Mouse (Mus musculus) frontal cortex, postnatal 25 days (tissue): ENCODE measurements around the gene Lef1.

Source experiments
- DNase-seq, 2 experiments: peaks; one replicate each; pipeline ENCODE4 v3.0.0; 2022; ENCODE audit warnings: low spot score in 2 of 2

Gene Lef1

DNA sequence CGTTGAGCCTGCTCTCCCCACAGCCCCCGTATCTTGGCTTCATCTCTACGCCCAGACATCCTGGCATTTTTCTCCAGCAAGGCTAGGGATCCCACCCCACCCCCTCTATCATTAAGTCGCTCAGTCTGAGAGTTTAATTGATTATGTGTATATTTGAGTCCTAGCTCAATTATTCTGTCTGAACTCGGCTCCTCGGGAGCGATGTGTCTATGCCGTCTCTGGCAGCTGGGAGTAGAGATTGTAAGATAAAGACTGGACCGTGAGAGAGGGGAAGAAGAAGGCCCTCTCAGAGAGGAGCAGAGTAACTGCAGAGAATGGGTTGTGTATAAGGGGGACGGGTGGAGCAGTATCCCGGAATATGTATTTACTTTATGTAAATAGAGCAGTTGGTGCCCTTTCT is 80.0 kb downstream of the Lef1 start:
- no peak for DNase-seq

DNA sequence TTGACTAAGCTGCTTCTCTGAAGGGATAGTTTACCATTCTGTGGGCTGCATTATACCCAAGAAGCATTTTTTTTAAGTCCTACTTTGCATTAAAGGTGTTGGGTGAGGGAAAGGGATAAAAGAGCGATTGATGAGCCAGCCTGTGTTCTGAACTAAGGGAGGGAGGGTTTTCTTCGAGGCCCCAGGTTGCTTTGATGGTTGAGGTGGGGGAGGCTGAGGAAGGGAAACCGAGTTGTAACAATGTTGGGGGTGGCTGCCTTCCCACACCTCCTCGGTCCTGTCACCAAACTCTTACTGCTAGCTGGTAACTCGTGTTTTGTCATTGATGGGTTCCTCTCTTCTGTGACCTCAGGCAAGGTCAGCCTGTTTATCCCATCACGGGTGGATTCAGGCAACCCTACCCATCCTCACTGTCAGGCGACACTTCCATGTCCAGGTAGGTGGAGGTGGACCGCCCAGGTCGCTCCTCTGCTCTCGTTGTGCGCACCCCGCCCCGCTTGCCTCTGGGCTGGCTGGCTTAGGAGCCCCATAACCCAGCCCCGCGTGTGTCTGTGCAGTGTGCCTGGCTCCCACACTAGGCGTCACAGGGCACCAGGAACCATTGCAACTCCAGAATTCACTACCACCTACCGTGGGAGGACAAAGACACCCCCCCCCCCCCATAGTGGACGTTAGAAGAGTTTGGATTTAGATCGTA is 80.5 kb downstream of the Lef1 start:
- no peak for DNase-seq

- no peak for DNase-seq
Observed at GRCm38 (mm10) chr3:131191454-131191853, 81.2 kb downstream of the Lef1 start.

GRCm38 (mm10) chr3:131196050-131196449 is 85.8 kb downstream of the Lef1 start:
- DNase-seq, result no peak

GRCm38 (mm10) chr3:131196507-131197019 is 86.3 kb downstream of the Lef1 start:
- DNase-seq, result no peak

DNA sequence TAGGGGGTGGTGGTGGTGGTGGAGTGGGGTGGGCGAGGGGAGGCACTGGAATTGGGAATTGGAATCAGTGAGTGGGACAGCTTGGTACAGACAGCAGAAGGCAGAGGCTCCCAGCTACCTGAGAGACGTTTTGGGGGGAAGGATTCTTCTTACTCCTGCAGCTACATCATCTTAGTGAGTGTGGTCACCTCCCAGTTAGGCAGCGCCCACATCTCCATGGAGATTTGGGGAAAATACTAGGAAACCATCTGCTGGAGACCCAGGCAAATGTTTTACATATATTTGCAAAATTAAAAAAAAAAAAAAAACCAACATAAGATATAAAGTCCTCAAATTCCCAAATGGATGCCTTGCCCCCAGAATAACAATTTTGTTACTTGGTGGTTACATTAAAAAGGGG is 88.7 kb downstream of the Lef1 start:
- DNase-seq, result no peak

- no peak for DNase-seq
Observed at GRCm38 (mm10) chr3:131199590-131200288, 89.5 kb downstream of the Lef1 start.

DNA sequence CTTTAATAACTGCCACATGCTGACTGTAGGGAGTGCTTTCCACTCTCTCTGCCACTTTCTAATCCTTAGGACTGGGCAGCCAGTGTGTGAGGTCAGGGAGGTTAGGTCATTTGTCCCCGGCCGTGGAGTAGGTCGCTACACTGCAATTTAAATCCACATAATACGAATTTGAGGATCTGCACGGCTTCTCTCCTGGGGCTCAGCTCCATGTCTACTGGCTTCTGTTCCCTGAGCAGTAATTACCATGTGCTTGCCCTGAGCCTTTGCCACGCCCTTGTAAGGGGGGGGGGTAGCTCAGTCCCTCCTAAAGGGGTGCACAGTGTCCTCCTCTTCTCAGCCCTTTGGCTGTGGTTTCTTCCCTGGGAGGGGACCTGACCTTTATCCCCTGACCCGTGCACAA is 92.0 kb downstream of the Lef1 start:
- no peak for DNase-seq

DNA sequence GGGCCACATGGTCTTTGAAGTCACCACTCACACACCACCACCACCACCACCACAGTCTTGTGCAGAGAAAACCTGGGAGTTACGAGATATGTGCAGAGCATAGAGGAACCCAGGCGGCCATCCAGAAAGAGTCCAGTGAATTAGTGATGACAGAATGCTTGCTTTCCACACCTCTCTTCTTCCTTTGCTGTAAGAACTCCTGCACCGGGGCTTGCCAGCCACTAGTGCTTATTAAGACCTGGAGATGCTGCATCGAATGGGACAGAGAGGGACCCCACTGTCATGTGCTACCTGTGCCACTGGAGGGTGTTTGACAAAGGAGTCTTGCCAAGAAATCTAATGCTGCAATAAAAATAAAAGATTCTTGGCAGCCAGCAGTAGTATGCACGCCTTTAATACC is 97.6 kb downstream of the Lef1 start:
- no peak for DNase-seq

GRCm38 (mm10) chr3:131208265-131208891 is 98.1 kb downstream of the Lef1 start:
- DNase-seq, result no peak

DNA sequence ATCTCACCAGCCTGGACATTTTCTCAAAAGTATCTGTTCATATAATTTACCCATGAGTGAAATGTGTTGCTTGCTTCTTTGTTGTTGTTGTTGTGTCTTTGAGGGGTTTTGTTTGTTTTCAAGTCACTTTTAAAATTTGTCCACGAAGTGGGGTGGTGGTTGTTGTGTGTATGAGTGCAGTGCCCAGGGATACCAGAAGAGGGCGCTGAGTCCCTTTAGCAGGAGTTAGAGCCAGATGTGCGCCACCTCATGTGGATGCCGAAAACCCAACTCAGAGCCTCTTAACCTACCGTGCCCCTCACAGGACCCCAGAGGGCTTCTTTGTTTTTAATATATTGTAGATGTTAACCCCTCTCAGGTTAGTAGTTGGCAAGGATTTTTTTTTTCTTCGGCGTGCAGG is 101.9 kb downstream of the Lef1 start:
- DNase-seq, result no peak

DNA sequence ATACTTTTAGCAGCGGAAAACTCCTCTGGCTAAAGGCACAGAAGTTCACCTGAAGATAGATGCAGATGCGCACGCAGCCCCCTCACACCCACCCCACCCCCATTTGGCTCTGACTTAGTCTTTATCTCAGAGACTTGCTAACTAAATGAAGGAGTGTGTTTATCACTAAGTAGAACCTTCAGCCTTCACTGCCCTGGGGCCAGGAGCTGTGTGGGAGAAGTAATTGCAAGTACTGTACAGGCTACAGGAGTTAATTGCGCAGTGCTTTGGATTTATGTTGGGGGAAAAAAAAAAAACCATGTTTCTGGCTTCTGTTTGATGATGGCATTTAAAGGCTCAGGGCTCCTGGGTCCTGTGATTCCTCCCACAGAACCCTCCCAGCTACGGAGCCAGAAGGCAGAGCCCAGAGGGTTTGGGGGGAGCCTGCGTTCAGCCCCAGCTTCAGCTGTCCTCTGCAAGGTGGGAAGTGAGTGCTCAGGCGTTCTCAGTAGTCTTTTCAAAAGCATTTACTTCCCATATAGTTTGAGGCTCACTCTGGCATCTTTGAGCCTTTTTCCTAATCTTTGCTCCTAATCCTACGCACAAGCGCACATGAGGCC is 103.9 kb downstream of the Lef1 start:
- DNase-seq, result no peak

GRCm38 (mm10) chr3:131214841-131215240 is 104.6 kb downstream of the Lef1 start:
- DNase-seq, result peak in 1 of 2 experiments; percentile 12

DNA sequence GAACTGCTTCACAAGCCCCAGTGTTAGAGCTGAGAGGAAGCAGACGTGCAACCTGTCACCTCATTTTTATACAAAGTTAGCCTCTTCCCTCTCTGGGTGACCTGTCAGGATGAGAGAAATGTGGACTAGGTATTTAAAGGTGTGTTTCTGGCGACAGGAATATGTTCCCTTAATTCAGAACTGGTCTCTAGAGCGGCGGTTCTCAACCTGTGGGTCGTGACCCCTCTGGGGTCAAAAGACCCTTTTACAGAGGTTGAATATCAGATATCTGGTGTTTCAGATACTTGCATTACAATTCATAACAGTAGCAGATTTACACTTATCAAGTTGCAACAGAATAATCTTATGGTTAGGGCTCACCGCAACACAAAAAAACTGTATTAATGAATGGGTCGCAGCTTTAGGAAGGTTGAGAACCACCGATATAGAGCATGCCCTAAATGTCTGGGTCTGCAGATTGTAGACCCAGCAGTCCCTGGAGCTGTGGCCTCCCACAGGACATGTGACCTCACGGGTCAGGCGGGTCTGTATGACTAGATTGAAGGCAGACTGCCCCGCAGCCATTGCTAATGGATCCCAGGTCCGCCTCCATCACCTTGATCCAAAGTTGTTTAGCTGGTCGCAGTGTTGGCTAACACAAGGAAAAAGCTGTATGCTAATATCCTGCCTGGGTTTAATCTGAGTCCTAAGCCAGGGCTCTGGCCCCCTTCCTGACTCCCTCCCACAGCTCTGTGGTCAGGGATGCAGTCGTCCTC is 108.5 kb downstream of the Lef1 start:
- no peak for DNase-seq

DNA sequence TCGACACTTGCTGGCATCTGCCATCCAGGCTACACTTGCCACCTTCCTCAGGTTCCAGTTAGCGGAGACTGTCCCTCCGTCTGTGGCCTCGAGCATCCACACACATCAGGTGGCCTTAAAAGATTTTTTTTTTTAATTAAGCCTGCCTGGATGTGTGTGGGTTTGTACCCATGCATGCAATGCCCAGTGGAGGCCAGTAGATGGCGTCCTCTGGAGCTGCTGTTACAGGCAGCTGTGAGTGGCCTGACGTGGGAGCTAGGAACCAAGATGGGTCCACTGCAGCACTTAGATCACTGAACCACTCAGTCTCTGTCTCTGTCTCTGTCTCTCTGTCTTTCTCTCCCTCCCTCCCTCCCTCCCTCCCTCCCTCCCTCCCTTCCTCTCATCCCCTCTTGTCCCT is 117.8 kb downstream of the Lef1 start:
- DNase-seq, result no peak

- DNase-seq, result no peak
Observed at GRCm38 (mm10) chr3:131237061-131237460, 126.8 kb downstream of the Lef1 start.

GRCm38 (mm10) chr3:131237785-131238633 is 127.7 kb downstream of the Lef1 start:
- peak; percentile 65 to 74 for DNase-seq

DNA sequence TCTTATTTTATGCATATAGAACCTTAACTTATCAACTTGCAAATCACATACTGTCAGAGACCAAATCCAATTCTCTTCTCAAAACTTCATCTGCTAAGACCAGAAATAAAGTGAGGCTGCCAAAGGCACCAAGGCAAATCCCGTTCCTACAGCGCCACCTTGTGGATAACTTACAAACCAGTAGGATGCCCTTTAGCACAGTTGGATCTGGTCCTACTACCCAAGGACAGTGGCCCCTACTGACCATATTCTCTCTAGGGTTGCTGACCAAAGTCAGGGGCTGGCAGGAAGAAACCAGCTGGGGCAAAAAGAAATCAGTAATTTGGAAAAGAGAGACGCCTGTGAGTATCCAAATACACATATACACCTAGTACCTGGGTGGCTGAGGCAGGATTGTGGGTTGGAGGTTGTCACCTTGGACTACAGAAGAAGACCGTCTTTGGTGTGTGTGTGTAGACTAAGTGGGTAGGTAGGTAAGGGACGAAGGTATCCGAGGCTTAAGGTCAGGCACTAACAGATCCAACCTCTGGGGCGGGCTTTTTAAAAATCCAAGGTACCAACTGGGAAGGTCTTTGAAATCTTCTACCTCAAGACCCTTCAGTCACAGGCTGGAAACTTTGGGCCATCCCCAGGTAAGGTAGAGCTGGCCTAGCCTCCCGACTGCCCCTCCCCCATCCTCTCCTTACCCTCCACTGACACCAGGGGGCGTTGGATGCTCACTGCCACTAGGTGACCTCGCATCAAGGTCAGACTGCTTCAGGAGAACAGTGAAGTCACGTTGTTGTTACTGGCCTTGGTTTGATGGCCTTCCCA is 135.7 kb downstream of the Lef1 start:
- peak; percentile 17 to 50 for DNase-seq

GRCm38 (mm10) chr3:131246579-131247046 is 136.3 kb downstream of the Lef1 start:
- no peak for DNase-seq

- DNase-seq, result no peak
Observed at GRCm38 (mm10) chr3:131247447-131247846, 137.2 kb downstream of the Lef1 start.
